Mouse (Mus musculus): ENCODE measurements around the gene Ralgps1.
A peak's percentile ranks its signal among the peaks of the same experiment; 100 is the strongest.
"Not testable (repeated sequence)": the region's sequence is repeated elsewhere in the genome, so short reads cannot be mapped to it uniquely, and the experiment has no call there.

Gene Ralgps1

GRCm38 (mm10) chr2:33156283-33156781 is 215.0 kb downstream of the Ralgps1 start:
- no peak for DNase-seq (ENCODE audit: extremely low read depth, insufficient read length, low spot score)

DNA sequence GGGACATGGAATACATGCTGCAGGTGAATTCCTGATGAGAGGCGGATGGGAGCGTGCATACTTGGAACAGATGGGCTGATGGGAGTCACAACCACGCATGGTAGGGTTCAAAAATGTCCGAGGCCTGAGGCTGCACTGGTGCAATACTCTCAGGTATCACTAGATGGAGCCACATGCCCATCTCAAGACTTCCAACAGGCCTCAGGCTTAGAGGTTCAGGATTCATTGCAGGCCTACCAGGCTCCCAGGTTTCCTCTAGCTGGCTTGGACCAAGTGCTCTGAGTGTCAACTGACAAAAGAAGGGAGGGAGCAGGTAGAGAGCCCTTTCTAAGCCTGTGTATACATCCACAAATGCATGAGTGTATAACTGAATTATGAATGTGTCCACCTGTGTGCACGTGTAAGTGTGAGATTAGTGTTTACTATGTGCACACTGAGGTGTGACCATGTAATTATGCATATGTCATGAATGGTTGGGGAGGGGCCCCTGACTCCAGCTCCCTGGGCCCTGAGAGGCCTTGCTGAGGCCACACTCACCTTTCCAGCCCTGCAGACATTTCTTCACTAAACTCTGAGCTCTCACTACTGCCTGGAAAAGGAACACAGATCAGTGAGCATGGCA is 216.4 kb downstream of the Ralgps1 start:
- DNase-seq (ENCODE audit: extremely low read depth, insufficient read length, low spot score) = peak; percentile 34

DNA sequence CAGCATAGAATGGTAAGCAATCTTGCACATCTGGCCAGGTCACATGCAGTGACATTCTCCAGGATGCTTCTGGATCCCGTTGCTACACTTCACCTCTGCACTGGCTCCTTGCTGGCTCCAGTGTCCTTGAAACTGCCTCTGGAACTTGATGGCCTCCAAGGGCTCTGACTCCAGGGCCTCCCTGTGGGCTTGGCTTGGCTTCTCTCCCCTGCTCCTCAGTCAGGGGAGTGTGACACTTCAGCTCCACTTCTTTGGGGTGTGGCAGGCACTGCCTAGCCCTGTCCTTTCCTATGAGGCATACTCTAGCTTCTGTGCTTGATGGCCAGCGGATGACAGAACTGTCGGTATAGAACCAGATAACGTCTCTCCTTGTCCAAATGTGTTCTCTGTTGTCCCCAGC is 224.3 kb downstream of the Ralgps1 start:
- no peak for DNase-seq (ENCODE audit: extremely low read depth, insufficient read length, low spot score)

GRCm38 (mm10) chr2:33143292-33143691 is 228.0 kb downstream of the Ralgps1 start:
- DNase-seq (ENCODE audit: extremely low read depth, insufficient read length, low spot score) = no peak

DNA sequence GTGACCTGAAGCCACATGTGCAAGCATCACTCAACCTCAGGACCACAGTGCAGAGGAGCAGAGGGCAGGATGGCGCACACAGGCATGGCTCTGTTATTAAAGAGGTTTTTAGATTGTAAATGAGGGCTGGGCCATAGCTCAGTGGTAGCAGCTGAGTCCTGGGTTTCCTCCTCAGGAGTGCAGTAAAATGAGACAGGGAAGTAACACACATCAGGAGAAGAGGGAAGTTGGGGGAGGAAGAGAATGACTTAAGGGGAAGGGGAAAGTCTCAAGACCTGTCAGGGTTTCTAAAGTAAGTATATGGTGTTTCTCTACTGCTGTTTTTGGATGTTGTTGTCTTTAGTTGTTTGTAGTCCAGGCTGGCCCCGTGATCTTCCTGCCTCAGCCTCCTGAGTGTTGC is 232.8 kb downstream of the Ralgps1 start:
- DNase-seq (ENCODE audit: extremely low read depth, insufficient read length, low spot score) = no peak

- no peak for DNase-seq (ENCODE audit: extremely low read depth, insufficient read length, low spot score)
These were observed 233.6 kb downstream of the Ralgps1 start for GRCm38 (mm10) chr2:33137731-33138130.

- no peak for DNase-seq (ENCODE audit: extremely low read depth, insufficient read length, low spot score)
These were observed 234.0 kb downstream of the Ralgps1 start for GRCm38 (mm10) chr2:33137244-33137643.

DNA sequence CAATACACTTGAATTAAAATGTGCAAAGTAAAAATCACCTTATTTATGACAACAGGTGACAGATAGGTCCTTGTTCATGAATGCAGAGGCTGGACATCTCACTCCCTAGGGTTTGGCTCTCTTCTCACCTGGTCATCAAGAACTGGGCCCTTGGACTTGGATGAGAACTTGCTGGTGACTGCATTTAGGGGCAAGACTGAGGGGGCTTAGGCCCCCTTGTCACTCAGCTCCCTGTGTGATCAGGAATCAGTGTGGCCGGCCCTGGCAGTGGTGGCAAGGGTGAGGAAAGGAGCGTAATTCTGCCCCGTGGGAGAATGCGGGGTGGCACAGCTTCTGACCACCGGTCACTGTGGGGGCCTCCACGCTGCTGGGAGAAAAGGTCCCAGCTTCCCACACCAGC is 234.9 kb downstream of the Ralgps1 start:
- DNase-seq (ENCODE audit: extremely low read depth, insufficient read length, low spot score) = no peak

GRCm38 (mm10) chr2:33134766-33135490 is 236.4 kb downstream of the Ralgps1 start:
- DNase-seq (ENCODE audit: extremely low read depth, insufficient read length, low spot score) = no peak

DNA sequence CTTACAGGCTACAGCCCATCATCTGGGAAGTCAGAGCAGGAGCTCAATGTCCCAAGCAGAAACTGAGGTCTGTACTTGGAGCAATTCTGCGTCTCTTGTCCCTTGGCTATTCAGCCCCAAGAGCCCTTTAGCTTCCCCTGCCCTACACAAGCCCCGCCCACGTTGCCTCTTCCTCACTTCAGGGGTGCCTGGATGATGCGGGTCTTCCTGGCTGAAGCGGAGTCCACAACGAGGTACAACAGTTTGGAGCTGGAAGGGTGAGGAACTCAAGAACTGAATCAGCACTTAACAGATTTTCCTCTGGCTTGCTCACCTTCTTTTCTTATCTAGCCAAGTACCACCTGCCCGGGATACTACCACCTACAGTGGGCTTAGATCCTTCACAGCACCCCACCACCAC is 239.0 kb downstream of the Ralgps1 start:
- DNase-seq (ENCODE audit: extremely low read depth, insufficient read length, low spot score) = no peak

GRCm38 (mm10) chr2:33131500-33132092 is 239.7 kb downstream of the Ralgps1 start, which contains the start of gene Garnl3:
Gene Garnl3, minus strand, starts transcription at chr2:33131654.
- peak; percentile 86 for DNase-seq (ENCODE audit: extremely low read depth, insufficient read length, low spot score)

GRCm38 (mm10) chr2:33130526-33131483 is 240.5 kb downstream of the Ralgps1 start:
- peak; percentile 97 for DNase-seq (ENCODE audit: extremely low read depth, insufficient read length, low spot score)

- DNase-seq (ENCODE audit: extremely low read depth, insufficient read length, low spot score) = no peak
These were observed 241.2 kb downstream of the Ralgps1 start for GRCm38 (mm10) chr2:33130141-33130525.

DNA sequence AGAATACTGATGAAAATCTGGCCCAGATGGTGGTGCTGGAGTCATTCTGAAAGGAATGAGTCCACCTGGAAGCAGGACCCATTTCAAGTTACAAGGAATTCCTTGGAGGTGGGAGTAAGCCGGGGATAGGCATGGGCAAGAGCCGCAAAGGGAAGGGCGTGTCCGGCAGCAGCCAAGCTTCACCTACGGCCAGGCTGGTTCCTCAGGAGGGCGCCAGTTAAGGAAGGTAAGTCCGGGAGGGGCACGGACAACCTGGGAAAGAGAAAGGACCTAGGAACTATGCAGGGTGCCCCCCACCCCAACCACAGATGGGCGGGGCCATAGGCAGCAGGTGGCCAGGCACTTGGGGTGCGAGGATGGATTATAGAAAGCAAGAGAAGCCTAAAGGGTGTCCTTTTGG is 241.6 kb downstream of the Ralgps1 start:
- DNase-seq (ENCODE audit: extremely low read depth, insufficient read length, low spot score) = no peak

DNA sequence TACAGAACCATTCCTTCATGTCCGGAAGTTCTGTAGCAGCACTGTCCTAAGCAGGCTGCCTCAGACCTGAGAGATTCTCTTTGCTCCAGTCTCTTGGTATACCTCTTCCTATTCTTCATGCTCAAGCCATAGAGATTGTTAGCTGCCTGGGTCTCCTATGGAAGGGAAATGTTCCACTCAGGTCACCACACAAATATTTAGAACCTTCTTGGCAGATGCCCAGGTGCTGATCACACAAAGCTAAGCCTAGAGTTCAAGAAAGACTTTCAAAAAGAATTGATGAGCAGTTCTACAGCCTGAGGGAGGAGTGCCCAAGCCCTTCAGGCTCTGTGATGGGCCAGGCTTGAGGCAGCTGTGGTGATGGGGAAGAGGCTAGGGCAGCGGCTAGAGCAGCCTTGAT is 242.3 kb downstream of the Ralgps1 start:
- no peak for DNase-seq (ENCODE audit: extremely low read depth, insufficient read length, low spot score)

DNA sequence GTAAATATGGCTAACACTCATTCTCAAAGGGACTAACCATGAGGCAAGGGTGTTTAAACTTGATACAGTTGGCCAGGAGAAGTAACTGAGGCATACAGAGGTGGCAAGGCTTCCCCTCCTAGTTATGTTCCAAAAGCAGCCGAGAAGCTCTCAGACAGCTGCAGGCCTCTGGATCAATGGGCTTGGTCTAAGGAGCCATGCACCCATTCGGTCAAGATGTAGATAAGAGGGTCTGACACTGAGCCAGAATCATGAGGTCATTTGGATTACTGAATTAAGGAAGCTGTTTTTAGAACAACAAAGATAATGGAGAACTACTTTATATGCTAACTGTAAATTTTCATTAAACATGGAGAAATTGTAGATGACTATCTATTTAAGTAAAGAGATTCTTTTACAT is 244.0 kb downstream of the Ralgps1 start:
- DNase-seq (ENCODE audit: extremely low read depth, insufficient read length, low spot score) = no peak

- no peak for DNase-seq (ENCODE audit: extremely low read depth, insufficient read length, low spot score)
These were observed 248.4 kb downstream of the Ralgps1 start for GRCm38 (mm10) chr2:33122856-33123255.

DNA sequence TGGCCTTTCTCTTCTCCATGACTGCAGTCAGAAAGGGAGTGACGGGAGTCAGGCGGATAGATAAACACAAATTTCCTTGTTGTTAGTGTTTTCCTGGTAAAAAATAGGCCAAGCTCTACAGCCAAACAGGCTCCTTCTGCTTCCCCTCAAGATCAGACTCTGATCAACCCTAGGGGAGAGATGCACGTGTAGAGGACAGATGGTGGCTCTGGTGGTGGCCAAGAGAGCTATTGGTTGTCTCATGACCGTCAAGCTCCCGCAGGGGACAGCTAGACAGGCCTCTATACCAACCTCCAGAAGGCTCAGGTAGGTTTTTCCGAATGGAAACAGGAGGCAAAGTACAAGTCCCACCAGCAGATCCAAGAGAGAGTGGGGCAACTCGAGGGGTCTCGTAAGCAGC is 270.8 kb downstream of the Ralgps1 start:
- no peak for DNase-seq (ENCODE audit: extremely low read depth, insufficient read length, low spot score)

DNA sequence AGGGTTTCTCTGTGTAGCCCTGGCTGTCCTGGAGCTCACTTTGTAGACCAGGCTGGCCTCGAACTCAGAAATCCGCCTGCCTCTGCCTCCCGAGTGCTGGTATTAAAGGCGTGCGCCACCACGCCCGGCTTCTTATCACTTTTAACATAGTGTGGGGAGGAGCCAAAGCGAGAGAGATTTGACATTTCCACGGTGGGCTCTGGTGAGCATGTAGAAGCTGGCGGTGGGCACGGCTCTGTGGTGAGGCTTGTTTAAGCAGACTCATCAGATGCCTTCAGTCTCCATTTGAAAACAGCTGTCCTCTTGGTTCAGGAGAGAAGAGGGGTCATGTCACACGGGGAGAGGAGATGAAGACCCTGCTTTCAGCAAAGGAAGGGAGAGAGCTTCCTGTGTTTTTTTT is 274.0 kb downstream of the Ralgps1 start:
- DNase-seq (ENCODE audit: extremely low read depth, insufficient read length, low spot score) = not testable (repeated sequence)

DNA sequence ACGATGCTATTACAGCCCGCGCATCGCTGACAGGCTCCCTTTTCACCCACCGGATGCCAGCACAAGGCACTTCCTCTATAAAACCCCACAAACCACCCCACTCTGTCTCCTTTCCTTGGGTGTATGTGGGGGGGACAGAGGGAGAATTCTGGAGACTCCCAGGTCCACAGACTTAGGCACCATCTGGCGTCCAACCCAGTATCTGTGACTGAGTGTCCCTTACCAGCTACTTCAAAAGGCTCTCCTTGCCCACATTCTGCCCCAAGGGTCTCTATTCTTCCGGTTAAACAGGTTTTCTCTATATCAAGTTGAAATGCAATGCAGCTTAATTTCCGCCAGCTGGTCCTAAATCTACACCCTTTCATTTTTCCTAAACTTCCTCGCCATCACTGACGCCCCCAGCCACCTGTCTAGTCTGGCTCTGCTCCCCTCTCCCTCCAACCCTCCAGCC is 276.0 kb downstream of the Ralgps1 start:
- DNase-seq (ENCODE audit: extremely low read depth, insufficient read length, low spot score) = no peak
